Mouse (Mus musculus) testis, adult 2 months (tissue): ENCODE measurements around the gene Mgat3. TPM values are rescaled to one million over a fixed set of nuclear protein-coding genes. Genes with fewer than 3 reads are reported as not detected.
A peak's percentile ranks its signal among the peaks of the same experiment; 100 is the strongest.

Experiments used
- H3K27ac ChIP-seq: fragments of 200-500 bp; 2 replicates; pipeline ENCODE4 v1.5.1; 2012; ENCODE audit warnings: low read depth, low read length; ENCODE audit not compliant: control insufficient read depth, insufficient read depth
- H3K27me3 ChIP-seq: fragments of 200-500 bp; 2 replicates; pipeline ENCODE4 v1.6.1; 2012; ENCODE audit warnings: mild to moderate bottlenecking, low read length, moderate library complexity; ENCODE audit not compliant: control insufficient read depth, insufficient read depth
- H3K36me3 ChIP-seq: fragments of 200-500 bp; 2 replicates; pipeline ENCODE4 v1.6.1; 2012; ENCODE audit warnings: mild to moderate bottlenecking, low read length; ENCODE audit not compliant: control insufficient read depth, insufficient read depth
- H3K4me1 ChIP-seq: fragments of 200-500 bp; 2 replicates; pipeline ENCODE4 v1.6.1; 2012; ENCODE audit warnings: low read length; ENCODE audit not compliant: control insufficient read depth, insufficient read depth
- H3K4me3 ChIP-seq: fragments of 200-500 bp; 2 replicates; pipeline ENCODE4 v1.5.1; 2012; ENCODE audit warnings: low read depth, mild to moderate bottlenecking, low read length, moderate library complexity, mixed read lengths; ENCODE audit not compliant: control insufficient read depth
- CTCF ChIP-seq: fragments of 200-500 bp; IDR thresholded peaks from 2 replicates; pipeline ENCODE4 v1.5.1; 2012; ENCODE audit warnings: low read depth, mild to moderate bottlenecking, inconsistent platforms, low read length, moderate library complexity; ENCODE audit not compliant: control insufficient read depth, insufficient read depth, insufficient replicate concordance
- POLR2A ChIP-seq: fragments of 200-500 bp; IDR thresholded peaks from 2 replicates; pipeline ENCODE4 v1.6.1; 2012; ENCODE audit warnings: low read depth, mild to moderate bottlenecking, inconsistent platforms, low read length, moderate library complexity; ENCODE audit not compliant: control insufficient read depth
- polyA plus RNA-seq: library from polyadenylated mRNA; depleted of rRNA; stranded (reverse); fragments of >200 nt; gene quantifications from 2 replicates; pipeline ENCODE4 v1.2.3, GENCODE M21; 2012

Mgat3 gene
- polyA plus RNA-seq, 1 experiment = 0.38 TPM

- Histone ChIP-seq H3K27ac (no peak overlapping the region), H3K27me3 (no peaks in the 10 kb centered on the region), H3K4me3 (no peak overlapping the region), H3K4me1 (peaks cover 6% of the 10 kb centered on the region), H3K36me3 (no peaks in the 10 kb centered on the region)
- TF ChIP-seq POLR2A = no peak
- TF ChIP-seq CTCF = no peak
Observed at GRCm38 (mm10) chr15:80219211-80219610, 45.7 kb downstream of the Mgat3 start.

DNA sequence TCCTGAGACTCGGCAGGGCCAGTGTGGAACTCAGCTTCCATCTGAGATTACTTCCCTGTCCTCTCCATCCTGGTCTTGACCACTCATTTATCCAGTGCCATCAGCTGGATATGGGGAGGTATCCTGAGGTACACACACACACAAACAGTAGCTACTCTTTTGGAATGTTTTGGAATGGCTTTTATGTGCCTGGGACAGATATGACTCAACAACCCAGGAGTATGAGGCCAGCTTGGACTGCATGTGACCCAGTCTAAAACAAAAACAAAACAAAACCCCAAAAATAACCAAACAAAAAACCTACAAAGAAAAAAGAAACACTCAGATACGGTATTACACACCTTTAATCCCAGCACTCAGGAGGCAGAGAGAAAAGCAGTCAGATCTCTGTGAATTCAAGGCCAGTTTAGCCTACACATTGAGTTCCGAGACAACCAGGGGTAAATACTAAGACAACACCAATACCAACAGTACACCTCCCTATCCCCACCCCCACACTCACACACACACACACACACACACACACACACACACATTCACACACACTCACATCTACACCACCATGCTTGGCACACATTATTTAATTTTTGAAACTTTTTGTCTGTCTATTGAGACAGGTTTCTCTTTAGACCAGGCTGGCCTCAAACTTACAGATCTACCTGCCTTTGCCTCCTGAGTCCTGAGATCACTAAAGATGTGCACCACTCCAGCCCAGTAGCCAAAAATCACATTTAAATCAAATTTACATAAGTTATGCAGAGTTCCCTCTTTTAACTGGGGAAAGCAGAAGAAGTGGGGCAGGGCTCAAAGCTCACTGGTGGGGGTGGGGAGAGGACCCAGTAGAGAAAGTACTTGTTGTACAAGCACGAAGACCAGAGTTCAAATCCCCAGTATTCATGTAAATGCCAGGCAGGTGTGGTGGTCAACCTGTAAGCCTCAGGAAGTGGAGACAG is 46.5 kb downstream of the Mgat3 start:
- Histone ChIP-seq H3K36me3 (no peaks in the 10 kb centered on the region), H3K4me1 (peaks cover 7% of the 10 kb centered on the region), H3K27ac (no peak overlapping the region), H3K27me3 (no peaks in the 10 kb centered on the region), H3K4me3 (no peak overlapping the region)
- no peak for TF ChIP-seq CTCF
- no peak for TF ChIP-seq POLR2A

GRCm38 (mm10) chr15:80221031-80221430 is 47.5 kb downstream of the Mgat3 start:
- no peaks in the 10 kb centered on the region for H3K27me3 ChIP-seq
- H3K36me3 ChIP-seq = no peaks in the 10 kb centered on the region
- H3K27ac ChIP-seq = no peak overlapping the region
- no peak overlapping the region for H3K4me3 ChIP-seq
- TF ChIP-seq CTCF (no peak), POLR2A (no peak)
- H3K4me1 ChIP-seq = peaks cover 11% of the 10 kb centered on the region

DNA sequence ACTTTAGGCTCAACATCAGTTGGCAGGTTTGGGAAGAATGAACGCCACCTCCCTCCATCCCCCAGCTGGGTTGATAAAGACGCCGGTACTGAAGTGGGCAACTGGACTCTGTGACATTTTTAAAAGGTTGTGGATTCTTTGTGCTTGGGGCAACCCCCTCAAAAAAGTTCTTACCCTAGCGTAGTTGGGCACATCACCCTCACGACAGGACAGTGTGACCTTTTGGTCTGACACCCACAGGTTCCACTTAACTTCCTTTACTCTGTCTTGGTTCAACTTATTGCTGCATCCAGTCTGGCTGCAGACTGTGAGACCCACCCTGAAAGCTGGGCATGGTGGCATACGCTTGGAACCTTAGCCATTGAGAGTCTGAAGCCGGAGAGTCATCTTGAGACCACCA is 50.2 kb downstream of the Mgat3 start:
- no peak overlapping the region for H3K27ac ChIP-seq
- H3K4me3 ChIP-seq = peak overlapping the region; percentile 20
- no peaks in the 10 kb centered on the region for H3K36me3 ChIP-seq
- TF ChIP-seq CTCF (no peak), POLR2A (no peak)
- H3K4me1 ChIP-seq = peaks cover 11% of the 10 kb centered on the region
- no peaks in the 10 kb centered on the region for H3K27me3 ChIP-seq

- peaks cover 4% of the 10 kb centered on the region for H3K4me1 ChIP-seq
- no peaks in the 10 kb centered on the region for H3K36me3 ChIP-seq
- H3K27me3 ChIP-seq = no peaks in the 10 kb centered on the region
- TF ChIP-seq POLR2A (no peak), CTCF (peak; percentile 98)
- no peak overlapping the region for H3K27ac ChIP-seq
- H3K4me3 ChIP-seq = peak overlapping the region; percentile 82
Observed at GRCm38 (mm10) chr15:80225208-80225607, 51.7 kb downstream of the Mgat3 start.

DNA sequence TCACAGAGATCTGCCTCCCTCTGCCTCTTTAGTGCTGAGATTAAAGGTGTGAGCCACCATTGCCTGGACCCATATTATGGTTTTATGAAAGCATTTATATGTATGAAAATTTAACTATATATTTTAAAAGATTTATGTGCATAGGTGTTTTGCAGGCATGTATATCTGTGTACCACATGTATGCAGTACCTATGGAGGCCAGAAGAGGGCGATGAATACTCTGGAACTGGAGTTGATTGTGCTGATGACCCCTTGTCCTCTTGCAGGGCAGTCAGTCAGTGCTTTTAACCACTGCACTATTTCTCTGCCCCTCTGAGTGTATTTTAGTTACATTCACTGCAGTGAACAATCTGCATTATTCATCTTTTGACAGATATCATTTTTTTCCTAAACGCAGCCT is 52.3 kb downstream of the Mgat3 start:
- Histone ChIP-seq H3K4me3 (peak overlapping the region; percentile 82), H3K27me3 (no peaks in the 10 kb centered on the region), H3K27ac (no peak overlapping the region), H3K4me1 (peaks cover 4% of the 10 kb centered on the region), H3K36me3 (no peaks in the 10 kb centered on the region)
- TF ChIP-seq POLR2A (no peak), CTCF (no peak)

- Histone ChIP-seq H3K36me3 (no peaks in the 10 kb centered on the region), H3K27me3 (no peaks in the 10 kb centered on the region), H3K4me1 (peaks cover 4% of the 10 kb centered on the region), H3K4me3 (peak overlapping the region; percentile 88), H3K27ac (peak overlapping the region; percentile 32)
- TF ChIP-seq CTCF (no peak), POLR2A (peak; percentile 84; the same call in 1 of the 2 replicates)
Observed at GRCm38 (mm10) chr15:80228071-80228800, 54.7 kb downstream of the Mgat3 start.
